Mouse (Mus musculus) duodenum, adult 2 months (tissue): Measurements from ENCODE around the gene Nthl1. TPM values are rescaled to one million over a fixed set of nuclear protein-coding genes. Genes with fewer than 3 reads are reported as not detected.

Experiments
- polyA plus RNA-seq: library from polyadenylated mRNA; depleted of rRNA; stranded (reverse); fragments of >200 nt; gene quantifications from 2 replicates; pipeline ENCODE4 v1.2.3, GENCODE M21; 2012; ENCODE audit warnings: low replicate concordance; rRNA removed

Nthl1 gene
- polyA plus RNA-seq: 4.7 and 4.9 TPM in 2 replicates

GRCm38 (mm10) chr17:24632167-24632812 lies at the start of gene Nthl1, which contains the start of gene Tsc2:
Gene Nthl1, plus strand, starts transcription at chr17:24632680.
Gene Tsc2, minus strand, starts transcription at chr17:24632630.

GRCm38 (mm10) chr17:24650070-24650616 lies 17.7 kb downstream of the Nthl1 start, which contains the start of gene Slc9a3r2:
Gene Slc9a3r2, minus strand, starts transcription at chr17:24650327.

GRCm38 (mm10) chr17:24658017-24658758 lies 25.7 kb downstream of the Nthl1 start, which contains the start of gene Npw:
Gene Npw, minus strand, starts transcription at chr17:24658457.

GRCm38 (mm10) chr17:24669545-24670245 lies 37.2 kb downstream of the Nthl1 start, which contains the start of gene Zfp598:
Gene Zfp598, plus strand, starts transcription at chr17:24669687.

Other genes with a start within 250 kb of the Nthl1 start
- gene Rnps1, start 218.1 kb upstream of the Nthl1 start, polyA plus RNA-seq: 95.7 and 101 TPM in 2 replicates
- 72.7 and 116 TPM in 2 replicates for gene Eci1, start 206.0 kb upstream of the Nthl1 start, polyA plus RNA-seq
- gene Dnase1l2, start 189.6 kb upstream of the Nthl1 start, polyA plus RNA-seq: 2.5 and 3.1 TPM in 2 replicates
- 48.3 and 49.1 TPM in 2 replicates for gene E4f1, start 162.4 kb upstream of the Nthl1 start, polyA plus RNA-seq
- 101 and 247 TPM in 2 replicates for gene Pgp, start 162.3 kb upstream of the Nthl1 start, polyA plus RNA-seq
- 3.2 and 4.5 TPM in 2 replicates for gene Bricd5, start 158.8 kb upstream of the Nthl1 start, polyA plus RNA-seq
- 33.9 and 46.6 TPM in 2 replicates for gene Mlst8, start 153.6 kb upstream of the Nthl1 start, polyA plus RNA-seq
- gene Caskin1, start 144.1 kb upstream of the Nthl1 start, polyA plus RNA-seq: 0.62 and 1.0 TPM in 2 replicates
- gene Traf7, start 104.7 kb upstream of the Nthl1 start, polyA plus RNA-seq: 119 and 120 TPM in 2 replicates
- 0.20 and 1.8 TPM in 2 replicates for gene Rab26, start 98.5 kb upstream of the Nthl1 start, polyA plus RNA-seq
- gene Pkd1, start 82.8 kb upstream of the Nthl1 start, polyA plus RNA-seq: 21.0 and 30.2 TPM in 2 replicates
- 72.8 and 85.7 TPM in 2 replicates for gene Tsc2, start 50 bp upstream of the Nthl1 start, polyA plus RNA-seq
- gene Slc9a3r2, start 17.6 kb downstream of the Nthl1 start, polyA plus RNA-seq: 52.1 and 54.9 TPM in 2 replicates
- gene Npw, start 25.8 kb downstream of the Nthl1 start, polyA plus RNA-seq: 2.5 TPM in 1 of 2 replicates, not detected in the other
- 59.0 and 79.0 TPM in 2 replicates for gene Zfp598, start 37.0 kb downstream of the Nthl1 start, polyA plus RNA-seq
- 1.7 and 2.1 TPM in 2 replicates for gene Syngr3, start 57.3 kb downstream of the Nthl1 start, polyA plus RNA-seq
- 30.1 and 63.4 TPM in 2 replicates for gene Gfer, start 63.5 kb downstream of the Nthl1 start, polyA plus RNA-seq
- gene Noxo1, start 63.6 kb downstream of the Nthl1 start, polyA plus RNA-seq: 76.2 and 104 TPM in 2 replicates
- gene Tbl3, start 75.0 kb downstream of the Nthl1 start, polyA plus RNA-seq: 36.0 and 44.8 TPM in 2 replicates
- 0.34 TPM in 1 of 2 replicates, not detected in the other for gene Rnf151, start 85.4 kb downstream of the Nthl1 start, polyA plus RNA-seq
- 3,070 and 3,555 TPM in 2 replicates for gene Rps2, start 85.4 kb downstream of the Nthl1 start, polyA plus RNA-seq
- gene Ndufb10, start 91.8 kb downstream of the Nthl1 start, polyA plus RNA-seq: 314 and 554 TPM in 2 replicates
- not detected in 2 replicates for gene Rpl3l, start 95.1 kb downstream of the Nthl1 start, polyA plus RNA-seq
- gene Msrb1, start 104.0 kb downstream of the Nthl1 start, polyA plus RNA-seq: 71.2 and 109 TPM in 2 replicates
- gene Hs3st6, start 120.3 kb downstream of the Nthl1 start, polyA plus RNA-seq: 2.6 and 10.6 TPM in 2 replicates
- gene Meiob, start 171.6 kb downstream of the Nthl1 start, polyA plus RNA-seq: not detected in 2 replicates
- 213 and 369 TPM in 2 replicates for gene Hagh, start 207.5 kb downstream of the Nthl1 start, polyA plus RNA-seq
- gene Fahd1, start 217.7 kb downstream of the Nthl1 start, polyA plus RNA-seq: 75.3 and 166 TPM in 2 replicates
- 1.0 and 2.1 TPM in 2 replicates for gene Igfals, start 233.3 kb downstream of the Nthl1 start, polyA plus RNA-seq